Mouse (Mus musculus) heart, postnatal 10 days (tissue): ENCODE measurements around the gene Rsph14. TPM values are rescaled to one million over a fixed set of nuclear protein-coding genes. Genes with fewer than 3 reads are reported as not detected.

ENCODE experiments used
- DNase-seq, 2 experiments: peaks; one replicate each; pipeline ENCODE4 v3.0.0; 2021
- intact Hi-C: fragments of 180-260 bp; cut with DNase I; formaldehyde crosslinking; loops from one replicate; pipeline ENCODE4 v1.15.1; 2025
- total RNA-seq, 2 experiments: library from RNA; stranded (reverse); gene quantifications; 2 replicates each; pipeline ENCODE4 v1.2.3; 2021

Rsph14 gene
- total RNA-seq = not detected

GRCm38 (mm10) chr10:75032395-75032794 is at the start of gene Rsph14:
TSS of gene Rsph14 (minus strand) at chr10:75032586.
- peak; percentile 74 to 80 for DNase-seq
- intact Hi-C loops = no loop called here

- intact Hi-C loops = no loop called here
- no peak for DNase-seq
These were observed 46.1 kb upstream of the Rsph14 start for GRCm38 (mm10) chr10:75078174-75079128.

- intact Hi-C loops = no loop called here
- no peak for DNase-seq
These were observed 43.3 kb upstream of the Rsph14 start for GRCm38 (mm10) chr10:75075665-75076064.

DNA sequence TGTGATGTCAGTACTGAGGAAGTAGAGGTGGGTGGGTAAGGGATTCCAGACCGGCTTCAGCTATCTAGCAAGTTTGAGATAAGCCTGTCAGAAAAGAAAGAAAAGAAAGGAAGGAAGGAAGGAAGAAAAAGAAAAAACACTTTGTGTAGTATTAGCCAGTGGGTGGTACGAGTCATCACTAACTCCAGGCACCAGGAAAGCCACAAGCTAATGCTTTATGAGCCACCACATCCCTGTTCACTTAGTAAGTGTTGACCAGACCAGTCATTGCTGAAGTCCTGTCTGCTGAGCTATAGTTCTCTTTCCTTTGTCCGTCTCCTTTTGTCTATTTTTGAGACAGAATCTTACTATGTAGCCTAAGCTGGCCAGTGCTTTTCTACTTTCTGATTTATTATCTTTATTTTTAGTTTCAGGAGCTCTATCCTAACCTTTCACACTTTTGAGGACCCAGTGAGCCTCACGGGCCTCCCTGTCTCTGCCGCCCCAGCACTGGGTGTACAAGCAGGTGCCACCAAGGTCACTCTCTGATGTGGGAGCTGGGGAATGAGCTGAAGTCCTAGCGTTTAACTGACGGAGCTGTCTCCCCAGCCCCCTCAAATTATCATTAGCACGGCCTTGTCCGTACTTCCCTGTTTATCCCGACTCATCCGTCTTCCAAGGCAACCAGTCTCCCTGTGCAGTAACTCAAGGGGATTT is 38.0 kb upstream of the Rsph14 start:
- no peak for DNase-seq
- intact Hi-C loops = no loop called here

GRCm38 (mm10) chr10:75068624-75069328 is 36.4 kb upstream of the Rsph14 start:
- DNase-seq = no peak
- intact Hi-C loops = no loop called here

GRCm38 (mm10) chr10:75068086-75068485 is 35.7 kb upstream of the Rsph14 start:
- DNase-seq = no peak
- intact Hi-C loops = no loop called here

GRCm38 (mm10) chr10:75067446-75067845 is 35.1 kb upstream of the Rsph14 start:
- DNase-seq = no peak
- intact Hi-C loops = no loop called here

- intact Hi-C loops = no loop called here
- no peak for DNase-seq
These were observed 33.3 kb upstream of the Rsph14 start for GRCm38 (mm10) chr10:75065691-75066090.

GRCm38 (mm10) chr10:75063301-75063965 is 31.0 kb upstream of the Rsph14 start:
- peak; percentile 17 to 25 for DNase-seq
- intact Hi-C loops = loop anchor here (2.0 kb wide), 1 partner anchor 45 kb away; no protein-coding TSS in a partner anchor

DNA sequence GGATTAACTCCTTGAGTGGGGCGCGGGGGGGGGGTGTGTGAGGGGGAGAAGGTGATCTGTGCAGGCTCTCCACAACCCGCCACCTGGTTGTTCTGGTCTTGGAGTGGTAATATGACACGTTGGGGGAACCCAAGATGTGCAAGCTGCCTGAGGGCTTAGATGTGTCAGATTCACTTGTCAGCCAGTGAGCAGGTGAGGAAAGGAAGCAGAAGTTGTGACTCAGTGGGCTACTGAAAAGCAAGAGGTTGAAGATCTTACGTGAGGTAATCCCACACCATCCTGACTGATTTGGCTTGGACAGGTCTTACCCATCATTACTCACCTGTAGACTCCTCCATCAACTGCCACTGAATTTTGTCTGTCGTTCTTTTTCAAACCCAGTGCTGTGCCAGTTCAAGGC is 30.2 kb upstream of the Rsph14 start:
- intact Hi-C loops = loop anchor here (2.0 kb wide), 1 partner anchor 46 kb away; no protein-coding TSS in a partner anchor
- DNase-seq = no peak

DNA sequence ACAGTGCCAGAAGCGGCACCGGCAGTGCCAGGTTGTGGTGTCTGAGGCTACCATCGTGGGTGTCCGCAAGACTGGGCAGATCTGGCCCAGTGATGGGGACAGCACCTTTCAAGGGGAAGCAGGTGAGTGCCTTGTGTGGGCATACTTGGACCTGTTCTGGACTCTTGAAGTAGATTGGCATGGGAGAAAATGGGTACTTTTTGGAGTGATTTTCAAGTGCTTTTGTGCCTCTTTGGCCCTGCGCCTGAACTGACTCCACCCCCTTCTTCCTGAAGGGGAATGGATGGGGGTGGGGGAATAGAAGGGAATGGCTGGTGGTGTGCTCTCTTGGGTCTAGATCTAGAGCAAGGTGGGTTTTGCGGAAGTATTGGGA is 29.8 kb upstream of the Rsph14 start:
- DNase-seq = peak in 1 of 2 experiments; percentile 22
- intact Hi-C loops = loop anchor here (2.0 kb wide), 1 partner anchor 47 kb away; no protein-coding TSS in a partner anchor

DNA sequence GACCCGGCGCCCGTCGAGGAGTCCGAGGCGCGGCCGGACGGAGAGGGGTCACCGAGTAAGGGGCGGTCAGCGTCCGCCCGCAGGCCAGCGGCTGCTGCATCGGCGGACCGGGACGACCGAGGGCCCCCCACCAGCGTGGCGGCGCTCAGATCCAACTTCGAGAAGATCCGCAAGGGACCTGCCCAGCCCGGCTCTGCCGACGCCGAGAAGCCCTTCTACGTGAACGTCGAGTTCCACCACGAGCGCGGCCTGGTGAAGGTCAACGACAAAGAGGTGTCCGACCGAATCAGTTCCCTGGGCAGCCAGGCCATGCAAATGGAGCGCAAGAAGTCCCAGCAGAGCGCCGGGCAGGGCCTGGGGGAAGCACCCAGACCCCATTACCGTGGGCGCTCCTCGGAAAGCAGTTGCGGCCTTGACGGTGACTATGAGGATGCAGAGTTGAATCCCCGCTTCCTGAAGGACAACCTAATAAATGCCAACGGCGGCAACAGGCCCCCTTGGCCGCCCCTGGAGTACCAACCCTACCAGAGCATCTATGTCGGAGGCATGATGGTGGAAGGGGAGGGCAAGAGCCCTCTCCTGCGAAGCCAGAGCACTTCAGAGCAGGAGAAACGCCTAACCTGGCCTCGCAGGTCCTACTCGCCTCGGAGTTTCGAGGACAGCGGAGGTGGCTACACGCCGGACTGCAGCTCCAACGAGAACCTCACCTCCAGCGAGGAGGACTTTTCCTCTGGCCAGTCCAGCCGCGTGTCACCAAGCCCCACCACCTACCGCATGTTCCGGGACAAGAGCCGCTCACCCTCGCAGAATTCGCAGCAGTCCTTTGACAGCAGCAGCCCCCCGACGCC is 29.2 kb upstream of the Rsph14 start:
- DNase-seq = peak; percentile 27 to 39

GRCm38 (mm10) chr10:75060843-75061235 is 28.5 kb upstream of the Rsph14 start:
- intact Hi-C loops = no loop called here
- peak; percentile 24 to 34 for DNase-seq

More for the DNA sequence above, 29.2 kb upstream of the Rsph14 start:
- intact Hi-C loops = loop anchor here (2.0 kb wide), 1 partner anchor 47 kb away; no protein-coding TSS in a partner anchor

DNA sequence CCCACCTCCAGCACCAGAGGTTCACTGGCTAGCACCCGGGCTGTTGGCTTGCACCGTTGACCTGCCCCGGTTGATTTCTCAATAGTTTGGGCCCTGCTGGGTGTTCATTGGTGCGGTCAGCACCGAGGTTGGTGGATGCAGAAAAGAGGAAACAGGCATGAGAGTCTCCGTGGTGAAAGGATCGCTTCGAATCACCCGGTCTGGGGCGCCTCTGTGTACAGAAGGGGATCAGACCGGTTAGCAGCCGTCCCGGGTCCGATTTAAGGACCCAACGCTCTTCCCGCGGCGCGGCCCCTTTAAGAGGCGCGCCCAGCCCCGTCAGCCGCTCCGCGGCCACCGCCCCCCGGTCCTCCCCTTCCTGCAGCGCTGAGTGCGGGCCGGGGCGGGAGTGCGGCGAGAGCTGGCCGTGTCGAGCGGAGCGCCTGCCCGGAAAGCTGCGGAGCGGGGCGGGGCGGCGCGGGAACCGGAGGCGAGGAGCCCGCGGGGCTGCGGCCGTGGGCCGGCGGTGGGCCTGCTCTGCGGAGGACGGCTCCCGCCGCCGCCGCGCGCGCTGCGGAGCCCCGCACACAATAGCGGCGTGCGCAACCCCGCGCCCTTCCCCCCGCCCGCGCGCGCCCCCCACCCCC is 27.9 kb upstream of the Rsph14 start, which contains the start of gene Bcr:
Bcr (plus strand) TSS at position 376 of the 626 bp plus-strand sequence.
- intact Hi-C loops = no loop called here
- DNase-seq = peak; percentile 76 to 81

GRCm38 (mm10) chr10:75059396-75059795 is 27.0 kb upstream of the Rsph14 start:
- intact Hi-C loops = loop anchor here (1.0 kb wide), 1 partner anchor 92 kb away; no protein-coding TSS in a partner anchor
- DNase-seq = peak; percentile 84 to 87

GRCm38 (mm10) chr10:75058761-75059395 is 26.5 kb upstream of the Rsph14 start:
- intact Hi-C loops = loop anchor here (1.0 kb wide), 1 partner anchor 92 kb away; no protein-coding TSS in a partner anchor
- DNase-seq = no peak

DNA sequence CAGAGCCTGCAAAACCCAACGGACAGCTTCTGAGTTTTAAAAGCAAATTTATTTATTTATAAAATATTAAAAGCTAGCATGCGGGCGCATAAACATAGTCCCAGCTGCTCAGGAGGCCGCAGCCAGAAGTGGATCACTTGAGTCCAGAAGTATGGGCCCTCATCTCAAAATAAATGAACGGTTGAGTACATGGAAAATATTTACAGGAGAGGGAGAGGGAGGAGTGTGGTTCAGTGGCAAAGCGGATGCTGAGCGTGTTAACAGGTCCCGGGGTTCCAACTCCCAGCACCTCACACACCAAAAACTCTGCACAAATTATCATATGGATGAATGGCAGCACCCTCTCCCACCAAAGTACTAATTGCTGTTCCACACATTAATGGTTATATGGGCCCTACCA is 25.9 kb upstream of the Rsph14 start:
- intact Hi-C loops = no loop called here
- DNase-seq = no peak

- no peak for DNase-seq
- intact Hi-C loops = no loop called here
These were observed 23.9 kb upstream of the Rsph14 start for GRCm38 (mm10) chr10:75056255-75056654.
